Mouse (Mus musculus): Measurements from ENCODE around the gene 2010111I01Rik. TPM values are rescaled to one million over a fixed set of nuclear protein-coding genes. Genes with fewer than 3 reads are reported as not detected.

The 2010111I01Rik gene
- polyA plus RNA-seq, 1 experiment from 2014 or later = 93.5 TPM

DNA sequence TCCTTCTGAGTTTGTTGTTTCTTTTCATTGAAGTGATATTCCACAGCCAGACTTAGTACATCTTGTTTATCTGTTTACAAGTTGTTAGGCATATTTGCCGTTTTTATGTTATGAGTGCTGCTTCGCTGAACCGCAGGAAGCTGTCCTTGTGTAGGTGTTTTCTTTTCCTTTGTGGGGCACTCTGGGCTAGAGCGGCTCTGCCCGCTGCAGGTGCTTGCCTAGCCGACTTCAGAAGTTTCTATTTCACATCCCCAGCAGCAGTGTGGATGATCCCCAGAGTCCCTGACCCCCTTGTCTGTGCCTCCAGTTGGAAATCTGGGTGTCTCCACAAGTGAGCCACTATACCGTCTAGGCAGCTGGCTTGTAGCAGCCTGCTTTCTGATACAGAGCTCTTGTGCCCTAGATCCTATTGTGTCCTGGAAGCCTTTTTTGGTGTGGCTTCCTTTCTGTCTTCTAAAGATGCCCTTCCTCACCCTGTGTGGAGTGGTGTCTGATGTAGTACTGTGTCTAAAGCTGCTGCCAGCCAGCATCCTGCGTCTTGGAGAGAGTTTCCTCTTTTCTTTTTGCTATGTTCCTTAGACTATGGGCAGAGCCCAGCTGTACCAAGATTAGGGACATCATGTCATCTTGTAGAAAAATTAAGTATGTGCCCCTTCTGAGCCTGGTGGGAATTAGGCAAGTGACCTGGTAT, 285.2 kb downstream of the 2010111I01Rik start:
- H3K27ac ChIP-seq = 0 out of 2 replicates have a peak overlapping the region, but pooled peaks have one; percentile 63
- peaks cover 25% of the 10 kb centered on the region for H3K4me1 ChIP-seq (replicated peaks)
- no peak overlapping the region for H3K4me2 ChIP-seq (replicated peaks)
- ATAC-seq = no peak
- no peaks in the 10 kb centered on the region for H3K9me3 ChIP-seq
- no peak overlapping the region for H3K9ac ChIP-seq
- no peak overlapping the region for H3K4me3 ChIP-seq (replicated peaks)
- 62% methylated on average over 8 of the region's 8 CpGs for WGBS
- no peaks in the 10 kb centered on the region for H3K27me3 ChIP-seq (replicated peaks)
- H3K36me3 ChIP-seq = no peaks in the 10 kb centered on the region

DNA sequence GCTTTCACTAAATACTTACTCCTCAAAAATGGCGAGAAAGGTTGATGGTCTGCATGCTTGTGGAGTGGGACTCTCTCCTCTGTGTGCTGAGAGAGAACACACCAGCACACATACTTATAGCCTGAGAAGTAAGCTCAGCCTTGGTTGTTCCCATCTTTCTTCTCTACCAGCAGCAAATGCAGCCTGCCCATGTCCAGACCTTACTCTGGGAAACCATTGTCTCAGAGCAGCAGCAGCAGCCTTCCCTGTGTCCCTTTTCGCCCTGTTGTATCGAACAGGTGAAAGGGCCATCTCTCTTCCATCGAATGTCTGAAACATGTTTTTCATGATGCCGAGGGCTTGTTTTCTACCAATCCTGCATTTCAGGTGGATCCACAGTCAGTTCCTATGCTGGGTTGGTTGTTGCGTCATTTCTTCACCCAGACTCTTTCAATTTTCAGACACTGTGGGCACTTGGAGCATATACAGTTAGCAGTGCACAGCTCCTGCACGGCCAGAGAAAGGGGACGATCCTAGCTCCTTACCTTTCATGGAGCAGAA, 285.8 kb downstream of the 2010111I01Rik start:
- no peaks in the 10 kb centered on the region for H3K36me3 ChIP-seq
- no peaks in the 10 kb centered on the region for H3K27me3 ChIP-seq (replicated peaks)
- 0 out of 2 replicates have a peak overlapping the region, but pooled peaks have one; percentile 63 for H3K27ac ChIP-seq
- peaks cover 24% of the 10 kb centered on the region for H3K4me1 ChIP-seq (replicated peaks)
- no peak overlapping the region for H3K9ac ChIP-seq
- no peaks in the 10 kb centered on the region for H3K9me3 ChIP-seq
- 87% methylated on average over 8 of the region's 8 CpGs for WGBS
- no peak overlapping the region for H3K4me3 ChIP-seq (replicated peaks)
- no peak overlapping the region for H3K4me2 ChIP-seq (replicated peaks)
- ATAC-seq = no peak

DNA sequence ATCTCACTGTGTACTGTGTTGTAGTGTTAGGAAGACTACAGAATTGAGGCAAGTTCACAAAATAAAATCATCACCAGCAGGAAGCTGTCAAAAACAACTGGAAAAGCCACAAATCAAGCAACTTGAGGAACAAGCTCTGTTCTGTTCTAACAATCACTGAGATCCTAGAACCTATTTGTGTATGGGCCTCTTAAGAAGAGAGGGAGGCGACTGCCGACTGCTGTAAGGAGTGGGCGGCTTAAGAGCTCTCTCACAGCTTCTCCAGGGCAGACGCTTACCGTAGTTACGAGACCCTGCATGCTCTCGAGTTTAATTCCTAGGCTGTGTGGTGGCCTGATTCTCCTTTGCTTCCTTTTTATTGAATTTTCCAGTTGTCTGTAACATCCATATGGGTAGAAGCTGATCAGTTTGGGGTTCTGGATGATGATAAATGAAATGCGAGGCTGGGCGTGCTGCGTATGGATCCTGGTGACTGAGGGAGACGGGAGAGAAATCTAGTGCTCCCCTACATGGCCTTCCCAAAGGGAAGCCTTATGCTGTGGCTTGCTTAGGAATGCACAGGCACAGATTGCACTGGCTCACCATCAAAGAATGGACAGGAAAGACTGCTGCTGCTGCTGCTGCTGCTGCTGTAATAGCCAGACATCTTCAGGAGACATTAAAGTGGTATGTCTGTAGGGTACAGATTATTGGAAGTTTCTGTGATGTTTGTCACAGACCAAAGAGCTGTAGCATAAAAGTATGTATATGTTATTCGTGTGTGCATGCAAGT, 286.6 kb downstream of the 2010111I01Rik start:
- Histone ChIP-seq H3K9me3 (no peaks in the 10 kb centered on the region), H3K4me1 (replicated peaks) (peaks cover 29% of the 10 kb centered on the region), H3K27ac (peak overlapping the region; percentile 63), H3K27me3 (replicated peaks) (no peaks in the 10 kb centered on the region), H3K4me2 (replicated peaks) (0 out of 2 replicates have a peak overlapping the region, but pooled peaks have one; percentile 14), H3K36me3 (no peaks in the 10 kb centered on the region), H3K9ac (no peak overlapping the region), H3K4me3 (replicated peaks) (no peak overlapping the region)
- ATAC-seq = no peak; the same call in 1 of the 2 replicates
- WGBS = 49% methylated on average over 12 of the region's 12 CpGs

DNA sequence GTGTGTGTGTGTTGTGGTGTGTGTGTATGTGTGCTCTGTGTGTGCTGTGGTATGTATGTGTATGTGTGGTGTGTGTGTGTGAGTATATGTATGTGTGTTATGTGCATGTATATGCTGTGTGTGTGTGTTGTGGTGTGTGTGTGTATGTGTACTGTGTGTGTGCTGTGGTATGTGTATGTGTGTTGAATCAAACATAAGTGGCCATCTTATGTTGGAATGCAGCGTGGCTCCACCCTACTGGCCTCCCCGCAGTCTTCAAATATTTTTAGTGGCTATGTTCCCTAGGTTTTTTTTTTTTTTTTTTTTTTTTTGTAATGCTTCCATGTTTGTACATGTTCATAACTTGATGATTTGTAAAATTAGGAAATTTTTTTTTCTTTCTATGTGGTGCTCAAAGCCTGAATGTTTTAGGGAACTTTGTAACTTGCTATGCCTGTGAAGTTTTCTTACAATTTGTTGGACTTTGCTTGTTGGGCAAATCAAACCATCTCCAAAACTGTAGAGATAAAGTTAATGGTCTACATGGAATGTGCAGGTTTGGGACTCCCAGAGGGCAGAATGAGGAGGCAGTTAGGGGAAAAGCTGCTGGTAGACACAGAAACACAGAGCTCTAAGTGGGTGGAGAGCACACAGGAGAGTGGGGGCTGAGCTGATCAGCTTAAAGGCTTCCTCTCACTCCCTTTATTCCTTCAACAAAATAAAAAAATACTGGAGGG, 287.8 kb downstream of the 2010111I01Rik start:
- no peak overlapping the region for H3K4me3 ChIP-seq (replicated peaks)
- H3K9ac ChIP-seq = no peak overlapping the region
- no peak overlapping the region for H3K4me2 ChIP-seq (replicated peaks)
- no peak overlapping the region for H3K27ac ChIP-seq
- no peaks in the 10 kb centered on the region for H3K9me3 ChIP-seq
- peaks cover 31% of the 10 kb centered on the region for H3K4me1 ChIP-seq (replicated peaks)
- H3K27me3 ChIP-seq (replicated peaks) = no peaks in the 10 kb centered on the region
- no peak for ATAC-seq
- H3K36me3 ChIP-seq = no peaks in the 10 kb centered on the region
- WGBS = 68% methylated on average over 2 of the region's 2 CpGs

DNA sequence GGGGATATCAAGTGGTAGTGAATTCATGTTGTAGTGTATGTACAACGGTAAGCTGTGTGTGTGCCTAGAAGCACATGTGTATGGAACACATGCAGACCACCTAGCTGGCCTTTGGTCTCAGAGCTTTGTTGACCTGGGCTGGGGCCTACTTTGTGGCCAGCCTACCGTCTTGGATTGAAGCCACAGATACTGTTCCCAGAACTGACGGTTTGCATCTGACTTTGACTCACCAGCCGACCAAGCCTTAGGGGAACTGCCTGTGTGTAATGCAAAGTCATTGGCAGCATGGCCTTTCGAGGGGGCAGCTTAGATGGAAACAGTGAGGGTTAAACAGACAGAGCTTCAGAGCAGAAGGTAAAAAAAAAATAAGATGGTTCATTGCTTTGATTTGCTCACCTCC, 288.5 kb downstream of the 2010111I01Rik start:
- H3K27ac ChIP-seq = no peak overlapping the region
- H3K9me3 ChIP-seq = no peaks in the 10 kb centered on the region
- ATAC-seq = no peak
- H3K9ac ChIP-seq = no peak overlapping the region
- no peaks in the 10 kb centered on the region for H3K27me3 ChIP-seq (replicated peaks)
- no peak overlapping the region for H3K4me2 ChIP-seq (replicated peaks)
- H3K36me3 ChIP-seq = no peaks in the 10 kb centered on the region
- H3K4me1 ChIP-seq (replicated peaks) = peaks cover 34% of the 10 kb centered on the region
- H3K4me3 ChIP-seq (replicated peaks) = no peak overlapping the region
- whole genome bisulfite sequencing = 65% methylated on average over 5 of the region's 5 CpGs

DNA sequence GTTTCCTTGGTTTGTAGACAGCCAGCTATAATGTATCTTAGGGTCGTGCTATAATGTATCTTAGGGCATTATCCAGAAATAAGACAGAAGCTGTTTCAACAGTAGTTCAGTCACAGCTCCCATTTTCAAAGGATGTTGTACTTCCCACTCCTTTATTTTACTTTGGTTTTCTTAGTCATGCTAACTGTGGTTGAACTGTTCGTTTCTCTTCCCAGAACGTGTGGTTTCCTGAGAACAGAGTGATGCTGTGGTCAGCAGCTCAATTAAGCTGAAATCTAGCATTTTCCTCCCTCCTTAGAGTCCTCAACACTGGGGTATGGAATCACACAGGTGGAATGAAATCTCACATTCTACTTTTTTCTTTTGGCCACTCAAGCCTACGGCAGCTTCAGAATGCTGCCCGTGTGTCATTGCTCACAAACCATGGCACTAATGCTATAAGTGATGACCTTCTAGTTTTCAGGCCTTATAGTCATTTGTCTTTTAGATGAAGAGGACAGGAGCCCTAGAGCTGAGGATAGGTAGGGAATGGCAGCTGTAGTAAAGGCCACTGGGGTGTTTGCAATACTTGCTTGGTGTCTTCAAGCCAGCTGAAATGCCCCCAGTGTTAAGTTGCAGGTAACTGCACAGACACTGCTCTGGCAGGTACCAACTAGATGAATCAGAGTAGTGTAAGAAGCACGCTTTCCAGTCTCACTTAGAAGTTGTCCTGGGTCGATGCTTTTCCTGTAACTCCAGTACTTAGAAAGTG, 289.4 kb downstream of the 2010111I01Rik start:
- Histone ChIP-seq H3K9ac (no peak overlapping the region), H3K9me3 (no peaks in the 10 kb centered on the region), H3K4me2 (replicated peaks) (no peak overlapping the region), H3K27me3 (replicated peaks) (no peaks in the 10 kb centered on the region), H3K27ac (no peak overlapping the region), H3K4me1 (replicated peaks) (peaks cover 41% of the 10 kb centered on the region), H3K4me3 (replicated peaks) (no peak overlapping the region), H3K36me3 (no peaks in the 10 kb centered on the region)
- no peak for ATAC-seq
- 83% methylated on average over 7 of the region's 7 CpGs for WGBS

DNA sequence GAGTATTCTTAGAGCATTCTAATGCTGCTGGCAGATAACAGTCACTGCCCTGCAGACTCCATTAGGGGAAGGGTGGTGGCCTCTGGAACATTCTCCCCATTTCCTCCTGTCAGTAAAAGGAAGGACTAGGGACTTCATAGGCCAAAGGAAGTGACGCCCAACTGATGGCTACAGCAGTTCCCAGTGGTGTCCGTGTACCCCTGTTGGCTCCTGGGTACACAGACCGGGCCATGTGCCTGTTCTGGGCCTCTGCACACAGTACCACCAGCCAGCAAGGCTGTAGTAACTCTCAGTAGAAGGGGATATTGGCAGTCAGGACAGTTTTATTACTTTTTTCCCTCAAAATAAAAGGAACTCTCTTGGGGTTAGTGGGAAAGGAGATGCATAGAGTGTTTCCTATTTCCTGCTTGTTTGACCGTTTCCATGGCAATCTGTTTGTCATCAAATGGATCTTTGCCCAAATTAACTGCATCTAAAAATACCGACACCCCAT, 290.9 kb downstream of the 2010111I01Rik start:
- H3K9ac ChIP-seq = no peak overlapping the region
- H3K27ac ChIP-seq = peak overlapping the region; percentile 48; the same call in 1 of the 2 replicates
- H3K4me2 ChIP-seq (replicated peaks) = no peak overlapping the region
- no peaks in the 10 kb centered on the region for H3K27me3 ChIP-seq (replicated peaks)
- peaks cover 50% of the 10 kb centered on the region for H3K4me1 ChIP-seq (replicated peaks)
- ATAC-seq = no peak
- no peaks in the 10 kb centered on the region for H3K36me3 ChIP-seq
- H3K9me3 ChIP-seq = no peaks in the 10 kb centered on the region
- 78% methylated on average over 5 of the region's 5 CpGs for WGBS
- no peak overlapping the region for H3K4me3 ChIP-seq (replicated peaks)

DNA sequence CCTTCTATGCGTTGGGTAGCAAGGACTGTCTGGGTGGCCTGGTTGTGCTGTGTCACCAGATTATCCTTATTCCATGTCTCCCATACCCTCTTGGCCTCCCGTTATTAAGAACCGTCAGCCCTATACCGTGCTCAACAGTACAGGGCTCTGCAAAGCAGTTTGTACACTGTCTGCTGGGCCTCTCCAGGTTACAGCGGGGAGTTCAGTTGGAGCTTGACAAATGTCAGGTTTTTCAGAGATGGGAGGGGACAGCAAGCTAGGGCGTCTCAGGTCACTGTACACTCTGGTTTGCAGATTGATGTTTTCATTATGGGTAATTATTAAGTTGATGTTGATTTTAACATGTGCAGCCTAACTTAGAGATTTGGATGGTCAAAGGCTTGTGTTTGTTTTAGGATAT, 291.5 kb downstream of the 2010111I01Rik start:
- no peak for ATAC-seq
- Histone ChIP-seq H3K4me3 (replicated peaks) (no peak overlapping the region), H3K9ac (no peak overlapping the region), H3K36me3 (no peaks in the 10 kb centered on the region), H3K27me3 (replicated peaks) (no peaks in the 10 kb centered on the region), H3K4me1 (replicated peaks) (peaks cover 55% of the 10 kb centered on the region), H3K4me2 (replicated peaks) (no peak overlapping the region), H3K9me3 (no peaks in the 10 kb centered on the region), H3K27ac (no peak overlapping the region)
- 66% methylated on average over 6 of the region's 6 CpGs for WGBS

DNA sequence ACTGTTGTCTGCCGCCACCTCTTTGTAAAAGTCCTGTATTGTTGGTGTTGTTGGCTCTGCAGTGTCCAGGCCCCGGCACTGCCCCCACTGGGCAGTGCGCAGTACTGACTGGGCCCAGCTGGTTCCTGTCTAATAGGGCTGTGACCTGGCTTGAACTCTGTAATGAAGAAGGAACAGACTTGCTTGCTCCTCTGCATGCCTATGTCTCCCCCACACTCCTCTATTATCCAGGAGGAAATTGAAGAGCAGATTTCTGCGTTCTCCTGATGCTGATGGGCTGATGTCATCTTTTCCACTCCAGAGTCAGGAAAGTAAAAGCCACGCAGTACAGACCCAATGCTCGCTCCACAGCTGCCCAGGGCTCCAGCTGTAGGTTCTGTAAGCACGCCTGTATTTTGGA, 292.1 kb downstream of the 2010111I01Rik start:
- WGBS = 48% methylated on average over 7 of the region's 7 CpGs
- no peak overlapping the region for H3K9ac ChIP-seq
- ATAC-seq = peak; percentile 72
- H3K36me3 ChIP-seq = 0 out of 2 replicates have a peak, but pooled peaks cover under 1% of the 10 kb centered on the region
- peak overlapping the region; percentile 63 for H3K27ac ChIP-seq
- no peak overlapping the region for H3K4me2 ChIP-seq (replicated peaks)
- H3K4me3 ChIP-seq (replicated peaks) = no peak overlapping the region
- no peaks in the 10 kb centered on the region for H3K9me3 ChIP-seq
- H3K27me3 ChIP-seq (replicated peaks) = no peaks in the 10 kb centered on the region
- peaks cover 60% of the 10 kb centered on the region for H3K4me1 ChIP-seq (replicated peaks)

DNA sequence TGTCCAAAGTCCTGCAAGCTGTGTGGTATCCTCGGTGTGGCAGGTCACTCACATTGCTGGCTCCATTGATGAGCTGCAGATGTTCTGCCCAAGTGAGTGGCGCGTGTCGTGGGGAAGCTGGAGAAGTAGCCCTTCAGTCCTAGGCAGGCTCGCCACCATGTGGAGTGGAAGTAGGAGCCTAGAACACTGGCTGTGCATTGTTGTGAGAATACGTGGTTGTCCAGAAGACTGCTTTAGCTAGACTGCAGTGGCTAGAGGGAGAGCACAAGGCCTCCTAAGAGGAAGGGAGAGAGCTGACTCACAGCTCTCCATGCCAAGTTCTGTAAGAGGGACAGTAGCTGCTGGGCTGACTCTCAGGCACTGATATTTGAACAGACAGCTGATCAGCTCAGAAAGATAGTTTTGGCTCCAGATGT, 293.5 kb downstream of the 2010111I01Rik start:
- 76% methylated on average over 6 of the region's 6 CpGs for WGBS
- Histone ChIP-seq H3K27me3 (replicated peaks) (no peaks in the 10 kb centered on the region), H3K27ac (0 out of 2 replicates have a peak overlapping the region, but pooled peaks have one; percentile 19), H3K4me1 (replicated peaks) (peaks cover 56% of the 10 kb centered on the region), H3K4me3 (replicated peaks) (no peak overlapping the region), H3K4me2 (replicated peaks) (no peak overlapping the region), H3K9ac (no peak overlapping the region), H3K36me3 (peaks cover 3% of the 10 kb centered on the region; the same call in 1 of the 2 replicates), H3K9me3 (no peaks in the 10 kb centered on the region)
- ATAC-seq = no peak

DNA sequence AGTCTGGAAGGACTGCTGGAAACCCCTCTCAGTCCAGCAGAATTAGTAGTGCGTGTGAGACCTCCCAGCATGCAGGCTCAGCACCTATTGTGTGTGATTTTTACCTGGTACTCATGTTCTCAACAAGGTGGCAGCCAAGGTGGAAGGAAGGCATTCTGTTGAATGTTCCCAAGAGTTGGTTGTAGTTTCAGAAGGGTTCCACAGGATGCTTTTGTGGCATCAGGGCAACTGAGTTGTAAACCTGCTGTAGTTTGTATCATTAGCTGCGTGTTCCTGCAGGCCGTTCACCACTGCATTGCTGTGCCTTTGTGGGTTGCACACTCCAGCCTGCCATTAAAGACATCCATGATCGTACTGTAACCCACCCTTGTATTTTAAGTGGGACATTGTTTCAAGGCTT, 294.0 kb downstream of the 2010111I01Rik start:
- H3K4me1 ChIP-seq (replicated peaks) = peaks cover 52% of the 10 kb centered on the region
- no peaks in the 10 kb centered on the region for H3K9me3 ChIP-seq
- H3K36me3 ChIP-seq = peaks cover 3% of the 10 kb centered on the region; the same call in 1 of the 2 replicates
- H3K9ac ChIP-seq = no peak overlapping the region
- H3K4me2 ChIP-seq (replicated peaks) = no peak overlapping the region
- no peaks in the 10 kb centered on the region for H3K27me3 ChIP-seq (replicated peaks)
- ATAC-seq = no peak
- no peak overlapping the region for H3K27ac ChIP-seq
- WGBS = 79% methylated on average over 4 of the region's 4 CpGs
- H3K4me3 ChIP-seq (replicated peaks) = no peak overlapping the region
